Mouse (Mus musculus) CH12.LX (cell line): Measurements from ENCODE around the gene Zfp830. TPM values are rescaled to one million over a fixed set of nuclear protein-coding genes. Genes with fewer than 3 reads are reported as not detected.

ENCODE experiments used
- DNase-seq: peaks from one replicate; pipeline ENCODE4 v3.0.0-alpha.2; 2013; ENCODE audit errors: extremely low read depth
- H3K27ac ChIP-seq: 2 replicates; pipeline ENCODE4 v1.5.1; 2012; ENCODE audit warnings: low read depth, mild to moderate bottlenecking, control low read depth, moderate library complexity; ENCODE audit not compliant: insufficient read depth
- H3K27me3 ChIP-seq: replicated peaks from 2 replicates; pipeline ENCODE3; 2012; ENCODE audit warnings: inconsistent platforms
- H3K36me3 ChIP-seq, 2 experiments: replicated peaks in 1 of 2; 2 replicates each; pipeline versions ENCODE3 to v1.6.1; 2012; ENCODE audit warnings: inconsistent platforms in 1 of 2, low read length in 1 of 2, mild to moderate bottlenecking in 1 of 2, mixed read lengths in 1 of 2, moderate library complexity in 1 of 2; ENCODE audit not compliant: control insufficient read depth in 1 of 2, insufficient read depth in 1 of 2
- H3K4me1 ChIP-seq, 2 experiments: 2 replicates each; pipeline ENCODE4 v1.6.1; 2012; ENCODE audit warnings: inconsistent platforms in 1 of 2, moderate library complexity in 1 of 2; ENCODE audit not compliant: insufficient read depth in 2 of 2, control insufficient read depth in 1 of 2
- H3K4me2 ChIP-seq: 2 replicates; pipeline ENCODE4 v1.6.1; 2012; ENCODE audit warnings: low read depth, mild to moderate bottlenecking, control low read depth; ENCODE audit not compliant: poor library complexity, insufficient read depth, severe bottlenecking
- H3K4me3 ChIP-seq, 3 experiments: fragments of 150-350 bp in 1 of 3; sonication (generic) in 1 of 3; replicated peaks in 1 of 3; 2 replicates each; pipeline versions ENCODE3 to v1.5.1; 2011 to 2012; ENCODE audit warnings: low read depth in 2 of 3, low read length in 2 of 3, mild to moderate bottlenecking in 2 of 3, moderate library complexity in 2 of 3, control low read depth in 1 of 3, improper control_type of control experiment in 1 of 3, inconsistent platforms in 1 of 3, mixed read lengths in 1 of 3; ENCODE audit not compliant: poor library complexity in 1 of 3
- H3K79me2 ChIP-seq: replicated peaks from 2 replicates; pipeline ENCODE4 v1.6.1; 2012; ENCODE audit warnings: mild to moderate bottlenecking, moderate library complexity; ENCODE audit not compliant: control insufficient read depth, poor library complexity, insufficient read depth, severe bottlenecking; ENCODE audit errors: extremely low read depth
- H3K9ac ChIP-seq: 2 replicates; pipeline ENCODE4 v1.6.1; 2012; ENCODE audit warnings: low read depth, mild to moderate bottlenecking, control low read depth, moderate library complexity; ENCODE audit not compliant: insufficient read depth
- H3K9me3 ChIP-seq: replicated peaks from 2 replicates; pipeline ENCODE3; 2012; ENCODE audit warnings: low read length, inconsistent platforms, mixed read lengths
- CHD1 ChIP-seq: IDR thresholded peaks from 2 replicates; pipeline ENCODE4 v1.6.1; 2012; ENCODE audit warnings: low read depth, low read length, improper control_type of control experiment, inconsistent platforms
- CTCF ChIP-seq, 2 experiments: IDR thresholded peaks in 1 of 2; conservative IDR thresholded peaks in 1 of 2; 2 replicates each; pipeline ENCODE4 v1.5.1; 2011 to 2012; ENCODE audit warnings: low read depth in 2 of 2, low read length in 2 of 2, improper control_type of control experiment in 1 of 2, inconsistent platforms in 1 of 2, mild to moderate bottlenecking in 1 of 2, moderate library complexity in 1 of 2
- GABPA ChIP-seq: IDR thresholded peaks from 2 replicates; pipeline ENCODE4 v1.6.1; 2012; ENCODE audit warnings: low read depth, low read length, improper control_type of control experiment, inconsistent platforms; ENCODE audit not compliant: insufficient replicate concordance
- HCFC1 ChIP-seq: IDR thresholded peaks from 2 replicates; pipeline ENCODE4 v1.6.1; 2012; ENCODE audit warnings: low read depth, mild to moderate bottlenecking, inconsistent platforms, low read length, improper control_type of control experiment
- JUND ChIP-seq: conservative IDR thresholded peaks from 2 replicates; pipeline ENCODE4 v1.6.1; 2011; ENCODE audit warnings: low read depth, low read length, improper control_type of control experiment
- MAX ChIP-seq: IDR thresholded peaks from 2 replicates; pipeline ENCODE4 v1.6.1; 2011; ENCODE audit warnings: low read length, improper control_type of control experiment
- POLR2A ChIP-seq: IDR thresholded peaks from 2 replicates; pipeline ENCODE4 v1.6.1; 2011; ENCODE audit warnings: low read depth, mild to moderate bottlenecking, improper control_type of control experiment, low read length
- SMC3 ChIP-seq: IDR thresholded peaks from 2 replicates; pipeline ENCODE4 v1.6.1; 2011; ENCODE audit warnings: low read depth, low read length, improper control_type of control experiment
- TBP ChIP-seq: conservative IDR thresholded peaks from 2 replicates; pipeline ENCODE4 v1.6.1; 2011; ENCODE audit warnings: low read depth, low read length, improper control_type of control experiment
- TCF12 ChIP-seq: IDR thresholded peaks from 2 replicates; pipeline ENCODE4 v1.6.1; 2014; ENCODE audit warnings: low read depth, mild to moderate bottlenecking, inconsistent platforms, low read length, improper control_type of control experiment
- ZC3H11A ChIP-seq: IDR thresholded peaks from 2 replicates; pipeline ENCODE4 v1.6.1; 2012; ENCODE audit warnings: low read depth, mild to moderate bottlenecking, inconsistent platforms, low read length, improper control_type of control experiment
- ZMIZ1 ChIP-seq: IDR thresholded peaks from 2 replicates; pipeline ENCODE4 v1.6.1; 2012; ENCODE audit warnings: low read depth, mild to moderate bottlenecking, inconsistent platforms, low read length, improper control_type of control experiment
- dilution Hi-C: fragments of 300-500 bp; cut with MboI; formaldehyde crosslinking; loops from 2 replicates; pipeline ENCODE4 v1.14.3; 2020; ENCODE audit warnings: low sequenced_read_pairs; ENCODE audit not compliant: extremely low pct_unique_long_range_greater_than_20kb, extremely low pct_ligation_motif_present
- in situ Hi-C: fragments of 300-500 bp; cut with MboI; formaldehyde crosslinking; loops from 3 replicates; pipeline ENCODE4 v1.14.3; 2019; ENCODE audit warnings: low sequenced_read_pairs, low pct_ligation_motif_present, low pct_unique_long_range_greater_than_20kb, mixed read lengths
- polyA plus RNA-seq: library from polyadenylated mRNA; unstranded; fragments of >175 nt; gene quantifications from 2 replicates; pipeline ENCODE4 v1.2.1, GENCODE M21; 2012; ENCODE audit warnings: low read depth; ENCODE audit not compliant: insufficient read length
- total RNA-seq, 2 experiments: library from RNA; depleted of rRNA; stranded (reverse); fragments of 300-350 nt in 1 of 2; fragments of >200 nt in 1 of 2; gene quantifications; 2 replicates each; pipeline ENCODE4 v1.2.3; 2012 to 2014

The Zfp830 gene
- total and polyA plus RNA-seq, 3 experiments, result 29.9 to 38.7 (median 32.4) TPM

GRCm38 (mm10) chr11:82808485-82808884, 44.3 kb downstream of the Zfp830 start:
- H3K4me1 ChIP-seq, result peaks cover 0 to 7% of the 10 kb centered on the region in 2 experiments; a peak in 2 of 4 replicates
- in situ Hi-C loops, result no loop called here
- dilution Hi-C loops, result no loop called here
- H3K79me2 ChIP-seq, result no peaks in the 10 kb centered on the region
- no peaks in the 10 kb centered on the region for H3K9me3 ChIP-seq
- no peak for DNase-seq
- TF ChIP-seq MAX (no peak), HCFC1 (no peak), GABPA (no peak), SMC3 (no peak), CTCF (conservative IDR thresholded peaks at IDR 0.05 in 1 of 2, IDR thresholded peaks at IDR 0.05 in 1 of 2; ENCODE audit: low read depth in 2 of 2, low read length in 2 of 2) (no peak), TCF12 (no peak), ZC3H11A (no peak), ZMIZ1 (no peak), CHD1 (no peak), POLR2A (no peak), JUND (no peak), TBP (no peak)
- no peak overlapping the region for H3K9ac ChIP-seq
- no peak overlapping the region for H3K4me3 ChIP-seq
- peaks cover 50 to 54% of the 10 kb centered on the region in 2 experiments for H3K36me3 ChIP-seq
- no peaks in the 10 kb centered on the region for H3K27me3 ChIP-seq
- H3K4me2 ChIP-seq, result no peak overlapping the region
- H3K27ac ChIP-seq, result no peak overlapping the region

Other genes starting within 250 kb of the Zfp830 start
- 0.25 and 0.64 TPM in 2 replicates for gene Cct6b, start within 50 bp of the Zfp830 start, total RNA-seq (2012; rRNA removed)
- 0.44 and 0.58 TPM in 2 replicates for gene Cct6b, start within 50 bp of the Zfp830 start, total RNA-seq (2014; rRNA removed)
- 0.24 and 0.27 TPM in 2 replicates for gene Cct6b, start within 50 bp of the Zfp830 start, polyA plus RNA-seq
- 45.2 and 63.5 TPM in 2 replicates for gene Lig3, start 16.8 kb downstream of the Zfp830 start, total RNA-seq (2012; rRNA removed)
- gene Lig3, start 16.8 kb downstream of the Zfp830 start, total RNA-seq (2014; rRNA removed), result 40.9 and 45.7 TPM in 2 replicates
- 97.4 and 101 TPM in 2 replicates for gene Lig3, start 16.8 kb downstream of the Zfp830 start, polyA plus RNA-seq
- 14.8 and 16.5 TPM in 2 replicates for gene Rffl, start 106.9 kb downstream of the Zfp830 start, total RNA-seq (2012; rRNA removed)
- 1.2 and 1.5 TPM in 2 replicates for gene Rffl, start 106.9 kb downstream of the Zfp830 start, total RNA-seq (2014; rRNA removed)
- 3.0 TPM in 2 replicates for gene Rffl, start 106.9 kb downstream of the Zfp830 start, polyA plus RNA-seq
- gene Rad51d, start 126.3 kb downstream of the Zfp830 start, total RNA-seq (2012; rRNA removed), result 27.2 and 35.5 TPM in 2 replicates
- gene Rad51d, start 126.3 kb downstream of the Zfp830 start, total RNA-seq (2014; rRNA removed), result 15.0 and 15.7 TPM in 2 replicates
- gene Rad51d, start 126.3 kb downstream of the Zfp830 start, polyA plus RNA-seq, result 27.6 and 33.3 TPM in 2 replicates
- gene Fndc8, start 127.8 kb downstream of the Zfp830 start, total RNA-seq (2012; rRNA removed), result 0.08 TPM in 1 of 2 replicates, not detected in the other
- gene Fndc8, start 127.8 kb downstream of the Zfp830 start, total RNA-seq (2014; rRNA removed), result not detected in 2 replicates
- 0.22 and 0.36 TPM in 2 replicates for gene Fndc8, start 127.8 kb downstream of the Zfp830 start, polyA plus RNA-seq
- 69.1 and 80.0 TPM in 2 replicates for gene Nle1, start 144.1 kb downstream of the Zfp830 start, total RNA-seq (2012; rRNA removed)
- 54.4 and 54.9 TPM in 2 replicates for gene Nle1, start 144.1 kb downstream of the Zfp830 start, total RNA-seq (2014; rRNA removed)
- 107 and 135 TPM in 2 replicates for gene Nle1, start 144.1 kb downstream of the Zfp830 start, polyA plus RNA-seq
- 0.08 TPM in 1 of 2 replicates, not detected in the other for gene Unc45b, start 146.2 kb downstream of the Zfp830 start, total RNA-seq (2012; rRNA removed)
- 0.08 TPM in 1 of 2 replicates, not detected in the other for gene Unc45b, start 146.2 kb downstream of the Zfp830 start, total RNA-seq (2014; rRNA removed)
- gene Unc45b, start 146.2 kb downstream of the Zfp830 start, polyA plus RNA-seq, result 0.19 and 0.26 TPM in 2 replicates
- gene Slfn5, start 187.0 kb downstream of the Zfp830 start, total RNA-seq (2012; rRNA removed), result 0.17 and 0.67 TPM in 2 replicates
- 0.04 and 0.07 TPM in 2 replicates for gene Slfn5, start 187.0 kb downstream of the Zfp830 start, total RNA-seq (2014; rRNA removed)
- 0.07 and 0.11 TPM in 2 replicates for gene Slfn5, start 187.0 kb downstream of the Zfp830 start, polyA plus RNA-seq
- gene Slfn9, start 227.5 kb downstream of the Zfp830 start, total RNA-seq (2012; rRNA removed), result 6.7 and 8.5 TPM in 2 replicates
- 6.3 and 6.4 TPM in 2 replicates for gene Slfn9, start 227.5 kb downstream of the Zfp830 start, total RNA-seq (2014; rRNA removed)
- gene Slfn9, start 227.5 kb downstream of the Zfp830 start, polyA plus RNA-seq, result 11.5 and 12.4 TPM in 2 replicates